Mouse (Mus musculus): ENCODE measurements around the gene Ankrd34a.
A peak's percentile ranks its signal among the peaks of the same experiment; 100 is the strongest.

- TF ChIP-seq POLR2A (IDR thresholded peaks at IDR 0.05; ENCODE audit: low read depth, low read length) (no peak), CTCF (IDR thresholded peaks at IDR 0.05; ENCODE audit: borderline replicate concordance, insufficient read depth, low read length) (0 out of 2 replicates have a peak, but pooled peaks have one; percentile 24)
Measured at GRCm38 (mm10) chr3:96645018-96645649, 48.7 kb downstream of the Ankrd34a start, which contains the start of gene Itga10.
